Mouse (Mus musculus): ENCODE results near the gene Ranbp3l. TPM values are rescaled to one million over a fixed set of nuclear protein-coding genes. Genes with fewer than 3 reads are reported as not detected.
A peak's percentile ranks its signal among the peaks of the same experiment; 100 is the strongest.

Gene Ranbp3l
- total RNA-seq, 2 experiments from 2014 or later: not detected

DNA sequence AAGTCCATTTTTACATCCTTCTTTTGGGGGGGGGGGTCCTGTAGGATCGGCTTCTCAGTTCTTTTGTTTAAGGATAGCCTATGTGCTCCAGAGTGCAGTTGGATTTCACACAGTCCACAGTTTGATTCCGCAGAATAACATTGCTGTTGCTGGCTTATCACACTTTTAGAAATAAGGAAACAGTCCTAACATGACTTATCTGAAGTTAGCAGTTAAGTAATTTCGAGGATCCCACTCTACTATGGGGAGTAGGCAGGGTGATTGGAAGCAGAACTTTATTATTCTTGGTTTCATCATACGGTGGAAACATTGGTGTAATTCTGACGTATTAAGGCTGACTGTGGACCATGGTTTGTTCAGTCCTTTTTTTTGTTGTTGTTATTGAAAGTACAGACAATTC, 122.9 kb downstream of the Ranbp3l start:
- ATAC-seq (replicated peaks; ENCODE audit: poor library complexity): peak; percentile 40

- 0 out of 2 replicates have a peak, but pooled peaks have one; percentile 10 for ATAC-seq (replicated peaks; ENCODE audit: poor library complexity)
These were observed 126.0 kb downstream of the Ranbp3l start for GRCm38 (mm10) chr15:9093598-9094365.

DNA sequence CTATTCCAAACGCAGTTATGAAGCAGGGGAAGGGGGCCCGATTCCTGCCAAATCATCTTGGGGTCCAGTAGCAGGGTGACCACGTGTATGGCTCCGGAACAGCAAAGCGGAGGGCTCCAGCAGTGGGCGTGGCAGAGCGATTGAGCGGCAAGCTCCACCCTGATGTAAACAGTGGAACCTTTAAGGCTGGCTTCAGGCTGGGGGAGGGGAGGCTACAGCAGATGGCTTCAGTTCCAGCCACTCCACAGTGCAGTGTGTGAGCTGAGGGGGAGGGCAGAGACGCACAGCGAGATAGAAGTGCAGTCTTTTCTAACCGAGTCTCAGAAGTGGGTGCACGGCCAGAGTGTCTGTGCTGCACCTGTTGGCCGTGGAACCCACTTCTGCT, 126.6 kb downstream of the Ranbp3l start:
- peak; percentile 83 for ATAC-seq (replicated peaks; ENCODE audit: poor library complexity)

GRCm38 (mm10) chr15:9096865-9097264, 129.1 kb downstream of the Ranbp3l start:
- ATAC-seq (replicated peaks; ENCODE audit: poor library complexity): no peak

- ATAC-seq (replicated peaks; ENCODE audit: poor library complexity): no peak
These were observed 132.8 kb downstream of the Ranbp3l start for GRCm38 (mm10) chr15:9100446-9101077.

- no peak for ATAC-seq (replicated peaks; ENCODE audit: poor library complexity)
These were observed 138.7 kb downstream of the Ranbp3l start for GRCm38 (mm10) chr15:9106303-9107074.

- ATAC-seq (replicated peaks; ENCODE audit: poor library complexity): peak; percentile 39
These were observed 143.0 kb downstream of the Ranbp3l start for GRCm38 (mm10) chr15:9110526-9111347.

DNA sequence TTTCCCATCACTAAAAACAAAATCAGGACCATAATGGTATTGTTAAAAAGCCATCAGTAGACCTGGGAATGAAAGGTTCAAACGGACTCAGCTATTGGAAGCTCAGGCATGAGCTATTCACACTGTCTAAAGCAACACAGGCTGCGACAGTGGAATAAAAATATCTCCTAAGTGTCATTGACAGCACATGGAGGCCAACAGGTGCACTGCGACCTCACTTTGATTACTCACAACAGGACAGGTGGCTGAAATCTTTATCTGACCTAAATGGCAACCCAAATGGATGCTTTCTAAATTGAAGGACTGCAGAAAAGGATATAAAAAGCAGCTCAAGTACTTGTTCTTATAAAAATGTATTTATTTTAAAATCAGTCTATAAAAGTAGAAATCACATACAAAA, 143.9 kb downstream of the Ranbp3l start:
- ATAC-seq (replicated peaks; ENCODE audit: poor library complexity): no peak

DNA sequence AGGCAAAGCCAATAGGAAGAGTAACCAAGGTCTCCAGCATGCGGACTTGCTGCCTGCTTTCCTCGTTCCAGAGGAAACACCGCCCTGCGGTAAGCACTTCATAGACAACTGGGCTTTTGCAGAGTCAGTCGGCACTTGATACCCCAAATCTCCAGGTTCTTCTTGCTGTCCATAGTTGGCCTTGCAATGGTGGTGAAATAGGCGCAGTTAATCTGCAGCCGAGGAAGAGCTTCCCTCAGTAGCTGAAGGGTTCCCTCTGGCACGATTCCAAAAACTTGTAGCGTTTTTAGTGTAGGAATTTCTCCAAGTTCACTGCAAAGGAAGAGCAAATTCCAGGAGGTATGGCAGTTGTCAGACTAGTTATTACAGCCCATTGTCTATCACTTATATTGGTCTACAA, 145.8 kb downstream of the Ranbp3l start:
- no peak for ATAC-seq (replicated peaks; ENCODE audit: poor library complexity)

GRCm38 (mm10) chr15:9114131-9114530, 146.4 kb downstream of the Ranbp3l start:
- ATAC-seq (replicated peaks; ENCODE audit: poor library complexity): no peak

- ATAC-seq (replicated peaks; ENCODE audit: poor library complexity): no peak
These were observed 146.8 kb downstream of the Ranbp3l start for GRCm38 (mm10) chr15:9114599-9114998.

Other genes starting within 250 kb of the Ranbp3l start
- 64.3 and 68.6 TPM in 2 replicates for gene Nadk2, start 103.3 kb downstream of the Ranbp3l start, total RNA-seq (2015)
- gene Nadk2, start 103.3 kb downstream of the Ranbp3l start, total RNA-seq (2017): 59.7 and 73.9 TPM in 2 replicates
- gene Lmbrd2, start 172.6 kb downstream of the Ranbp3l start, total RNA-seq (2015): 10.0 and 11.6 TPM in 2 replicates
- gene Lmbrd2, start 172.6 kb downstream of the Ranbp3l start, total RNA-seq (2017): 4.5 and 9.6 TPM in 2 replicates
- gene Skp2, start 187.5 kb downstream of the Ranbp3l start, total RNA-seq (2015): 21.6 and 24.4 TPM in 2 replicates
- gene Skp2, start 187.5 kb downstream of the Ranbp3l start, total RNA-seq (2017): 23.1 and 23.3 TPM in 2 replicates

Measured in megakaryocyte progenitor cell, adult 5-6 weeks (primary cell).